Mouse (Mus musculus) heart, postnatal 14 days (tissue): ENCODE measurements at regions not wholly inside any gene's neighbourhood (a gene's known extent, or its start where the extent isn't known, plus 50 kb on each side); places are given as distances from the start of the nearest gene placed in this dataset.

Experiments used
- DNase-seq, 2 experiments: peaks; one replicate each; pipeline ENCODE4 v3.0.0; 2021 to 2022
- intact Hi-C: fragments of 180-260 bp; cut with DNase I; formaldehyde crosslinking; loops from one replicate; pipeline ENCODE4 v1.15.1; 2025

GRCm38 (mm10) chr11:92743191-92743590 lies 354.6 kb upstream of the Car10 start:
- intact Hi-C loops: no loop called here
- no peak for DNase-seq

DNA sequence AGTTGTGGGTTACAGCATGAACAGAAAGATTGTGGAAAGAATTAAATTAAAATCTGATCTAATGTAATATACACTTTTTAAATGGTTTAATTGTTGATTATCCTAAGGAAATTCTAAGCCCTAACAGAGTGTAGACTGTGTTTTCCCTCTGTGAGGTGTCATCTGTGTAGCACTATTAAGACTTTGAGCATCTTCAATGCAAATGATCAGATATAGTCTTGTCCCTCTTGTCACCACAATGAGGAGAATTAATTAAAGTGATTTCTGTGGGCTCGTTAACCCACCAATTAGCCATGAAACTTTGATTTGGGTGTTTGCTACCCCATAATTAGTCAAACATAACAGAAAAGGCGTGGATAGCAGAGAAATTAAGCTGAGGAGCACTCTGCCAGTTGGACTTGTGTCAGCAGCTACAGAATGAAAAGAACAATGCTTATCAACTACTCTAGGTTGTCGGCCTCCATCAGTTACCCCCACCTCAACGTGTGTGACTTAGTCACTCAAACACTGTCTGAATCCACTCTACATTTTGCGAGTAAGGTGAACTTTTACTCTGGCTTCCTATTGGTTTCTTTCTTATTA lies 339.4 kb upstream of the Car10 start:
- intact Hi-C loops: no loop called here
- no peak for DNase-seq

GRCm38 (mm10) chr11:92769936-92770335 lies 327.9 kb upstream of the Car10 start:
- DNase-seq: no peak
- intact Hi-C loops: no loop called here

- DNase-seq: no peak
- intact Hi-C loops: no loop called here
These were observed 324.8 kb upstream of the Car10 start for GRCm38 (mm10) chr11:92772916-92773569.

- intact Hi-C loops: no loop called here
- DNase-seq: no peak
These were observed 324.3 kb upstream of the Car10 start for GRCm38 (mm10) chr11:92773570-92773929.

- intact Hi-C loops: no loop called here
- DNase-seq: peak in 1 of 2 experiments; percentile 2
These were observed 323.0 kb upstream of the Car10 start for GRCm38 (mm10) chr11:92774780-92775179.

DNA sequence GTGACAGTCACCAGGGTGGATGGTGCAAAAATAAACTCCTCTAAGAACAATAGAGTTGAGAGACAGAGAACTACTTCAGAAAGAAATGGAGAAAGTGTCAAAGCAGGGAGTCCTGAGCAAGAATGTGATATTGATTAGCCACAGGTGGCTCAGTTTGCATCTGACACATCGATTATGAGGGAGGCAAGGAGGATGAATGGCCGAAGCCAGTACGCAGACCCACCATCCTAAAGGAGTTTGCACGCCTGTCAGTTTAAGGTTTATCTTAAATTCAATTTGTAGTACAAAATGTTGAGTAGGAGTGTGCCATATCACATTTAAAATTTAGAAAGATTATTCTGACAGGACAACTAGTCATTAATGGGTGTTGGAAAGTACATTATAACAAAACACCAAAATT lies 298.6 kb upstream of the Car10 start:
- intact Hi-C loops: no loop called here

More for the DNA sequence above, 298.6 kb upstream of the Car10 start:
- no peak for DNase-seq
